Mouse (Mus musculus) adrenal gland, postnatal 10 days (tissue): ENCODE measurements around the gene 4833439L19Rik. TPM values are rescaled to one million over a fixed set of nuclear protein-coding genes. Genes with fewer than 3 reads are reported as not detected.

Experiments used
- DNase-seq: peaks from one replicate; pipeline ENCODE4 v3.0.0; 2021; ENCODE audit warnings: mixed read lengths
- microRNA-seq: library from miRNA; unstranded; fragments of <30 nt; microRNA quantifications from one replicate; pipeline ENCODE4 v1.2.0, GENCODE M21; 2021
- total RNA-seq, 2 experiments: library from RNA; stranded (reverse); gene quantifications; 2 replicates each; pipeline ENCODE4 v1.2.3; 2021

Gene 4833439L19Rik
- total RNA-seq, 2 experiments from 2014 or later, result 101 to 104 TPM

GRCm38 (mm10) chr13:54521181-54521580, 44.1 kb downstream of the 4833439L19Rik start:
- no peak for DNase-seq

- DNase-seq, result peak; percentile 18
Measured at GRCm38 (mm10) chr13:54520221-54520620, 45.0 kb downstream of the 4833439L19Rik start.

GRCm38 (mm10) chr13:54505920-54506319, 59.3 kb downstream of the 4833439L19Rik start:
- DNase-seq, result no peak

- no peak for DNase-seq
Measured at GRCm38 (mm10) chr13:54504611-54505260, 60.5 kb downstream of the 4833439L19Rik start.

- DNase-seq, result peak; percentile 91
Measured at GRCm38 (mm10) chr13:54503604-54504521, 61.4 kb downstream of the 4833439L19Rik start, which contains the start of gene Simc1. TSS of gene Simc1 (plus strand) at chr13:54503779.

GRCm38 (mm10) chr13:54503278-54503603, 62.0 kb downstream of the 4833439L19Rik start:
- no peak for DNase-seq

GRCm38 (mm10) chr13:54501957-54502690, 63.1 kb downstream of the 4833439L19Rik start:
- peak; percentile 10 for DNase-seq

GRCm38 (mm10) chr13:54501352-54501751, 63.9 kb downstream of the 4833439L19Rik start:
- no peak for DNase-seq

Small RNA genes lying within 50 kb of the gene (microRNA-seq; reads per million reads assigned to microRNA genes)
- not detected for gene Gm24195

Other genes with a start within 250 kb of the 4833439L19Rik start
- 10 to 100 TPM; 23.2 to 36.0 TPM for gene Cplx2, start 194.1 kb downstream of the 4833439L19Rik start, total RNA-seq
- gene Thoc3, start 96.6 kb downstream of the 4833439L19Rik start, total RNA-seq, result 10 to 100 TPM; 51.1 to 51.8 TPM
- 10 to 100 TPM in 1 of 2 experiments, 1 to 10 TPM in 1; 7.5 to 10.2 TPM for gene Simc1, start 61.7 kb downstream of the 4833439L19Rik start, total RNA-seq
- gene Arl10, start 9.6 kb upstream of the 4833439L19Rik start, total RNA-seq, result 10 to 100 TPM; 27.1 to 31.4 TPM
- gene Nop16, start 24.7 kb upstream of the 4833439L19Rik start, total RNA-seq, result 10 to 100 TPM; 32.4 to 41.0 TPM
- gene Higd2a, start 24.8 kb upstream of the 4833439L19Rik start, total RNA-seq, result 100 to 1,000 TPM; 255 to 257 TPM
- gene Cltb, start 45.9 kb upstream of the 4833439L19Rik start, total RNA-seq, result 10 to 100 TPM; 71.6 to 71.7 TPM
- 10 to 100 TPM; 63.5 to 64.7 TPM for gene Faf2, start 56.3 kb upstream of the 4833439L19Rik start, total RNA-seq
- gene Rnf44, start 128.5 kb upstream of the 4833439L19Rik start, total RNA-seq, result 100 to 1,000 TPM; 100 to 114 TPM
- gene Cdhr2, start 136.0 kb upstream of the 4833439L19Rik start, total RNA-seq, result 1 to 10 TPM in 1 of 2 experiments, under 1 TPM in 1; 0.85 to 2.1 TPM
- gene Gprin1, start 184.4 kb upstream of the 4833439L19Rik start, total RNA-seq, result 1 to 10 TPM; 3.4 to 4.8 TPM
- gene Sncb, start 201.2 kb upstream of the 4833439L19Rik start, total RNA-seq, result 1 to 10 TPM; 1.8 to 4.2 TPM
- gene Eif4e1b, start 218.6 kb upstream of the 4833439L19Rik start, total RNA-seq, result under 1 TPM in 1 of 2 experiments, not detected in 1; 0.12 TPM
- 10 to 100 TPM; 31.8 to 36.3 TPM for gene Tspan17, start 223.9 kb upstream of the 4833439L19Rik start, total RNA-seq